ENCODE assay signal across 11 mouse cellular contexts in genomic region chr15:59950617-59951216, GRCm38 (mm10).
DNase-seq lines count a peak whose midpoint lies in the region; ATAC-seq and TF ChIP-seq lines count a peak whose summit lies in the region.
"Had no signal": no experiment of that assay in that cellular context is flagged by ENCODE, and none has a peak within 500 bp of the region (broad histone marks: within the 10 kb centered on the region; RNA-seq: fewer than 3 reads in every experiment).

No protein-coding gene starts in this region.

- no peak for TF ChIP-seq POLR2A in testis, adult 2 months (IDR thresholded peaks at IDR 0.05; ENCODE audit: control insufficient read depth, low read depth, low read length)

- H3K27me3 ChIP-seq in testis, adult 2 months (ENCODE audit: control insufficient read depth, insufficient read depth, low read length), result no peaks in the 10 kb centered on the region
- H3K27me3 ChIP-seq in forebrain, embryonic 11.5 days (ENCODE audit: control insufficient read depth, insufficient read depth, low read length), result no peaks in the 10 kb centered on the region
- H3K27me3 ChIP-seq: neural tube, embryonic 13.5 days had no signal

- peak overlapping the region; percentile 65 for H3K27ac ChIP-seq in testis, adult 2 months (ENCODE audit: control insufficient read depth, insufficient read depth, low read depth, low read length)
- no peak overlapping the region for H3K27ac ChIP-seq in forebrain, embryonic 11.5 days (ENCODE audit: low read depth, low read length)
- H3K27ac ChIP-seq: neural tube, embryonic 13.5 days had no signal

- peak; percentile 14 to 22 for DNase-seq in heart, adult 18-20 months
- no peak for DNase-seq in heart, postnatal 25 days (ENCODE audit: low spot score)
- DNase-seq in testis, postnatal 10 days (ENCODE audit: low spot score), result no peak
- peak; percentile 13 for DNase-seq in thymus, postnatal 4 days
- no peak for DNase-seq in forebrain, embryonic 11.5 days (ENCODE audit: low spot score)
- no peak for DNase-seq in ovary, adult 18-20 months (ENCODE audit: low spot score)
- DNase-seq: adrenal gland, postnatal 14 days; kidney, postnatal 36 days had no signal

- TF ChIP-seq CTCF in testis, adult 2 months (IDR thresholded peaks at IDR 0.05; ENCODE audit: control insufficient read depth, insufficient read depth, insufficient replicate concordance, low read depth, low read length), result no peak

- WGBS in forebrain, embryonic 11.5 days, result 87% methylated on average over 3 of the region's 3 CpGs

- no peaks in the 10 kb centered on the region for H3K36me3 ChIP-seq in testis, adult 2 months (ENCODE audit: control insufficient read depth, insufficient read depth, low read length)
- H3K36me3 ChIP-seq in forebrain, embryonic 11.5 days (ENCODE audit: control insufficient read depth, insufficient read depth, low read length), result no peaks in the 10 kb centered on the region
- H3K36me3 ChIP-seq: neural tube, embryonic 13.5 days had no signal

- H3K9ac ChIP-seq in forebrain, embryonic 11.5 days (ENCODE audit: low read length), result no peak overlapping the region
- H3K9ac ChIP-seq: neural tube, embryonic 13.5 days had no signal

- ATAC-seq in hematopoietic stem cell, adult 5-6 weeks (replicated peaks in 1 of 2; ENCODE audit: insufficient read depth in 1 of 2, low FRiP score in 2 of 2, low TSS enrichment in 1 of 2, low read depth in 1 of 2, poor library complexity in 2 of 2, severe bottlenecking in 2 of 2), result peak; percentile 76 to 89
- no peak for ATAC-seq in forebrain, embryonic 11.5 days (replicated peaks; ENCODE audit: low FRiP score)

- no peaks in the 10 kb centered on the region for H3K4me1 ChIP-seq in testis, adult 2 months (ENCODE audit: control insufficient read depth, insufficient read depth, low read length)
- H3K4me1 ChIP-seq in forebrain, embryonic 11.5 days (replicated peaks; ENCODE audit: control insufficient read depth, insufficient read depth, low read length), result no peaks in the 10 kb centered on the region
- H3K4me1 ChIP-seq: neural tube, embryonic 13.5 days had no signal

- no peak overlapping the region for H3K4me3 ChIP-seq in testis, adult 2 months (ENCODE audit: control insufficient read depth, low read depth, low read length)
- H3K4me3 ChIP-seq in forebrain, embryonic 11.5 days (ENCODE audit: low read depth, low read length), result no peak overlapping the region
- H3K4me3 ChIP-seq: neural tube, embryonic 13.5 days had no signal

- no peak overlapping the region for H3K4me2 ChIP-seq in forebrain, embryonic 11.5 days (ENCODE audit: low read depth, low read length, severe bottlenecking)
- H3K4me2 ChIP-seq: neural tube, embryonic 13.5 days had no signal

- intact Hi-C loops in heart, postnatal 25 days (cut with DNase I), result no loop called here

- H3K9me3 ChIP-seq in forebrain, embryonic 11.5 days (ENCODE audit: control insufficient read depth, low read length), result no peaks in the 10 kb centered on the region
- H3K9me3 ChIP-seq: neural tube, embryonic 13.5 days had no signal

Comparison
In these comparisons a context has a peak if more than half of its experiments do, and no peak if none do; other contexts are left out.
1. DNase-seq: peak in heart, adult 18-20 months (2 of 2) and thymus, postnatal 4 days (single experiment); none in heart, postnatal 25 days (single experiment), testis, postnatal 10 days (single experiment), forebrain, embryonic 11.5 days (single experiment) and ovary, adult 18-20 months (single experiment).